9 mouse cellular contexts compared by ENCODE assay signal in the genomic region with DNA sequence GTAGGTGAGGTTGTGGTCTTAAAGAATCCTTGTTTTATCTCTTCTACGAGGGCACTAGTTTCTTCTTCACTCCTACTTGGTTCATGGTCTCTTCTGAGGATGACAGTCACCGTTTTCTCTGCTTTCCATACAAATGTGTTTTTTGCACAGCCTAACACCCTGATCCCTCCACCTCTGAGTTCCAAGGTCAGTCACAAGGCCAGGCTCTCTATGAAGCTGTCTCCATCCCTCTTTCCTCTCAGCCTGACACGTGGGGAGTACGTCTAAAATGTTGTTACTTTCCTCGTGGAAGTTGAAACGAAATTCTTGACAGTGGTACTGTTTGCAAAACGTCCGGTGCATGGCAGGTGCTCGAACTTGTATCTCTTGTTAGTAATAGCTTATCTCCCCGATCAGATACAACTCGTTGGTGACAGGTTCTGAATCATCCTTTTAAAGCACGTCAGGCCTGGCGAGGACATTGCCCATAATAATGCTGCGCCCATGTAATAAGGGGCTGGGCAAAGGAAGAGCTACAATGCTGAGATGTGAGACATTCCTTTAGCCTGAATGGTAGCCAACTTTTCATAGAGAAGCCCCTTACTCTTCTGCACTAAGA. TPM values are rescaled to one million over a fixed set of nuclear protein-coding genes. Genes with fewer than 3 reads are reported as not detected.
A peak's percentile ranks its signal among the peaks of the same experiment; 100 is the strongest.
DNase-seq lines count a peak whose midpoint lies in the region; ATAC-seq lines count a peak whose summit lies in the region.
"Had no signal": no experiment of that assay in that cellular context is flagged by ENCODE, and none has a peak within 500 bp of the region (broad histone marks: within the 10 kb centered on the region; RNA-seq: fewer than 3 reads in every experiment).

No protein-coding gene starts in this region.

- H3K4me3 ChIP-seq in heart, embryonic 15.5 days, result peak overlapping the region; percentile 97
- H3K4me3 ChIP-seq in hindbrain, embryonic 15.5 days, result peak overlapping the region; percentile 89
- peak overlapping the region; percentile 67 for H3K4me3 ChIP-seq in midbrain, embryonic 16.5 days (ENCODE audit: low read depth, low read length)

- no peak overlapping the region for H3K27ac ChIP-seq in heart, embryonic 15.5 days
- H3K27ac ChIP-seq in hindbrain, embryonic 15.5 days (replicated peaks), result peak overlapping the region; percentile 75
- peak overlapping the region; percentile 73 for H3K27ac ChIP-seq in midbrain, embryonic 16.5 days (ENCODE audit: low read length)
- H3K27ac ChIP-seq: macrophage had no signal

- WGBS in heart, embryonic 15.5 days, result 20% methylated on average over 14 of the region's 14 CpGs
- WGBS in hindbrain, embryonic 15.5 days, result 26% methylated on average over 14 of the region's 14 CpGs
- WGBS in midbrain, embryonic 16.5 days, result 18% methylated on average over 14 of the region's 14 CpGs

- H3K4me2 ChIP-seq in heart, embryonic 15.5 days, result peak overlapping the region; percentile 66
- H3K4me2 ChIP-seq in hindbrain, embryonic 15.5 days, result peak overlapping the region; percentile 58
- peak overlapping the region; percentile 59 for H3K4me2 ChIP-seq in midbrain, embryonic 16.5 days (ENCODE audit: low read length)

- H3K4me1 ChIP-seq in heart, embryonic 15.5 days (replicated peaks), result peaks cover 26% of the 10 kb centered on the region
- H3K4me1 ChIP-seq in hindbrain, embryonic 15.5 days (replicated peaks), result peaks cover 35% of the 10 kb centered on the region
- peaks cover 31% of the 10 kb centered on the region for H3K4me1 ChIP-seq in midbrain, embryonic 16.5 days (ENCODE audit: control insufficient read depth, insufficient read depth, low read length)

- H3K9ac ChIP-seq in heart, embryonic 15.5 days, result peak overlapping the region; percentile 25; the same call in 1 of the 2 replicates
- H3K9ac ChIP-seq in hindbrain, embryonic 15.5 days, result peak overlapping the region; percentile 44
- peak overlapping the region; percentile 48; the same call in 1 of the 2 replicates for H3K9ac ChIP-seq in midbrain, embryonic 16.5 days (ENCODE audit: low read depth, low read length)

- peaks cover 3% of the 10 kb centered on the region; the same call in 1 of the 2 replicates for H3K27me3 ChIP-seq in heart, embryonic 15.5 days
- H3K27me3 ChIP-seq in hindbrain, embryonic 15.5 days, result no peaks in the 10 kb centered on the region
- no peaks in the 10 kb centered on the region for H3K27me3 ChIP-seq in midbrain, embryonic 16.5 days (ENCODE audit: control insufficient read depth, insufficient read depth, low read depth, low read length)

- ATAC-seq in heart, embryonic 15.5 days (replicated peaks; ENCODE audit: insufficient number of reproducible peaks, insufficient read depth, low FRiP score, low read depth), result no peak
- ATAC-seq in activated CD4-positive, CD25-positive, alpha-beta regulatory T cell, adult 4 months, result peak; percentile 50
- ATAC-seq in hindbrain, embryonic 15.5 days (ENCODE audit: low FRiP score, low read depth), result peak; percentile 46
- peak; percentile 66 for ATAC-seq in midbrain, embryonic 16.5 days

- DNase-seq in heart, adult 8-10 months (ENCODE audit: low spot score), result no peak
- DNase-seq in left cerebral cortex, postnatal 10 days (ENCODE audit: extremely low spot score in 1 of 2, low spot score in 2 of 2), result no peak
- DNase-seq in right cerebral cortex, postnatal 14 days, result no peak
- no peak for DNase-seq in adrenal gland, adult (ENCODE audit: inconsistent age in 2 of 2, low spot score in 1 of 2)

- no peaks in the 10 kb centered on the region for H3K9me3 ChIP-seq in heart, embryonic 15.5 days (replicated peaks)
- H3K9me3 ChIP-seq in hindbrain, embryonic 15.5 days, result no peaks in the 10 kb centered on the region
- no peaks in the 10 kb centered on the region for H3K9me3 ChIP-seq in midbrain, embryonic 16.5 days (replicated peaks; ENCODE audit: control insufficient read depth, low read length, poor library complexity, severe bottlenecking)

- no peaks in the 10 kb centered on the region for H3K36me3 ChIP-seq in heart, embryonic 15.5 days
- H3K36me3 ChIP-seq in hindbrain, embryonic 15.5 days, result no peaks in the 10 kb centered on the region
- H3K36me3 ChIP-seq in midbrain, embryonic 16.5 days (ENCODE audit: control insufficient read depth, insufficient read depth, low read length), result no peaks in the 10 kb centered on the region

- intact Hi-C loops in left cerebral cortex, postnatal 10 days (cut with DNase I), result no loop called here

RNA-seq across cellular contexts. Expression of a gene that starts 0.6 kb away (rescaled TPM):
- polyA plus RNA-seq in heart, embryonic 15.5 days (2015; fragmentation: Nextera tagmentation; extraction: Ambion mirVana), result 11.0 and 12.7 TPM in 2 replicates
- total RNA-seq in heart, adult 8-10 months (2022), result 10 to 100 TPM; 35.3 to 41.3 (median 38.6) TPM
- polyA plus RNA-seq in activated CD4-positive, CD25-positive, alpha-beta regulatory T cell, adult 4 months (2017; shearing (Covaris generic)), result 10 to 100 TPM; 11.3 to 13.2 TPM
- 25.1 and 26.3 TPM in 2 replicates for polyA plus RNA-seq in hindbrain, embryonic 15.5 days (2015; fragmentation: Nextera tagmentation; extraction: Ambion mirVana)
- polyA plus RNA-seq in midbrain, embryonic 16.5 days (2015; fragmentation: Nextera tagmentation; extraction: Ambion mirVana), result 19.9 and 25.2 TPM in 2 replicates
- 10 to 100 TPM; 77.3 to 84.0 TPM for total RNA-seq in left cerebral cortex, postnatal 10 days (2021)

RNA-seq across cellular contexts. Expression of a gene that starts 33.7 kb away (rescaled TPM):
- polyA plus RNA-seq in heart, embryonic 15.5 days (2015; fragmentation: Nextera tagmentation; extraction: Ambion mirVana), result 0.64 and 3.9 TPM in 2 replicates
- under 1 TPM; 0.19 to 0.47 (median 0.25) TPM for total RNA-seq in heart, adult 8-10 months (2022)
- polyA plus RNA-seq in activated CD4-positive, CD25-positive, alpha-beta regulatory T cell, adult 4 months (2017; shearing (Covaris generic)), result under 1 TPM in 1 of 2 experiments, not detected in 1; 0.11 TPM
- 721 and 898 TPM in 2 replicates for polyA plus RNA-seq in hindbrain, embryonic 15.5 days (2015; fragmentation: Nextera tagmentation; extraction: Ambion mirVana)
- 636 and 732 TPM in 2 replicates for polyA plus RNA-seq in midbrain, embryonic 16.5 days (2015; fragmentation: Nextera tagmentation; extraction: Ambion mirVana)
- 100 to 1,000 TPM; 560 to 613 TPM for total RNA-seq in left cerebral cortex, postnatal 10 days (2021)

Comparison
In these comparisons a context has a peak if more than half of its experiments do, and no peak if none do; other contexts are left out.
1. RNA of a gene that starts 33.7 kb away (polyA plus RNA-seq): 721 to 898 TPM in hindbrain, embryonic 15.5 days and 636 to 732 TPM in midbrain, embryonic 16.5 days; 0.64 to 3.9 TPM in heart, embryonic 15.5 days and 0.11 TPM in activated CD4-positive, CD25-positive, alpha-beta regulatory T cell, adult 4 months; every median in the first group is over 100 times any median in the second.
2. Peak in every context shown above with its lines, with median percentiles within 50 percentile points of each other: H3K4me2 ChIP-seq, H3K4me3 ChIP-seq and H3K9ac ChIP-seq.